Mouse (Mus musculus) neural tube, embryonic 12.5 days (tissue): ENCODE results near the gene Pdk1. TPM values are rescaled to one million over a fixed set of nuclear protein-coding genes. Genes with fewer than 3 reads are reported as not detected.
"Not testable (repeated sequence)": the region's sequence is repeated elsewhere in the genome, so short reads cannot be mapped to it uniquely, and the experiment has no call there.

ENCODE experiments used
- ATAC-seq: fragments of 200-750 bp; cut with Nextera tagmentation; 2 replicates; pipeline ENCODE4 v1.8.0; 2017; ENCODE audit warnings: low read depth, mild to moderate bottlenecking, moderate TSS enrichment, moderate library complexity; ENCODE audit not compliant: low FRiP score
- H3K27ac ChIP-seq: fragments of 300-500 bp; sonication (generic); 2 replicates; pipeline ENCODE4 v1.5.1; 2016
- H3K27me3 ChIP-seq: fragments of 300-500 bp; sonication (generic); replicated peaks from 2 replicates; pipeline ENCODE4 v1.6.1; 2016; ENCODE audit warnings: mild to moderate bottlenecking
- H3K36me3 ChIP-seq: fragments of 300-500 bp; sonication (generic); 2 replicates; pipeline ENCODE4 v1.6.1; 2016; ENCODE audit warnings: mild to moderate bottlenecking
- H3K4me1 ChIP-seq: fragments of 300-500 bp; sonication (generic); 2 replicates; pipeline ENCODE4 v1.6.1; 2016
- H3K4me2 ChIP-seq: fragments of 300-500 bp; sonication (generic); replicated peaks from 2 replicates; pipeline ENCODE4 v1.6.1; 2016; ENCODE audit warnings: mild to moderate bottlenecking
- H3K4me3 ChIP-seq: fragments of 300-500 bp; sonication (generic); 2 replicates; pipeline ENCODE4 v1.5.1; 2016
- H3K9ac ChIP-seq: fragments of 300-500 bp; sonication (generic); 2 replicates; pipeline ENCODE4 v1.6.1; 2016; ENCODE audit warnings: mild to moderate bottlenecking
- H3K9me3 ChIP-seq: fragments of 300-500 bp; sonication (generic); 2 replicates; pipeline ENCODE4 v1.6.1; 2016; ENCODE audit warnings: mild to moderate bottlenecking
- WGBS: fragments of 180-500 bp; shearing (Covaris S2); methylation state at CpG from one replicate; pipeline ENCODE4 v1.1.7; 2016; 5-methylcytosine and 5-hydroxymethylcytosine counted together
- polyA plus RNA-seq: library from polyadenylated mRNA; unstranded; fragments of >200 nt; fragmentation: Nextera tagmentation; extraction: Ambion mirVana; gene quantifications from 2 replicates; pipeline ENCODE4 v1.2.1, GENCODE M21; 2016

Pdk1 gene
- polyA plus RNA-seq: 18.2 and 19.6 TPM in 2 replicates

GRCm38 (mm10) chr2:71872801-71873443 is at the start of gene Pdk1:
Gene Pdk1, plus strand, starts transcription at chr2:71873224.
- under 1% methylated on average over 55 of the region's 55 CpGs for WGBS
- H3K27ac ChIP-seq: 0 out of 2 replicates have a peak within 1 kb of the TSS, but pooled peaks have one; percentile 20

GRCm38 (mm10) chr2:71824146-71824545 is 48.9 kb upstream of the Pdk1 start:
- no peak overlapping the region for H3K9ac ChIP-seq
- no peaks in the 10 kb centered on the region for H3K9me3 ChIP-seq
- no peaks in the 10 kb centered on the region for H3K4me1 ChIP-seq
- no peaks in the 10 kb centered on the region for H3K27me3 ChIP-seq
- WGBS: 68% methylated on average over 13 of the region's 13 CpGs
- ATAC-seq: no peak
- H3K27ac ChIP-seq: no peak overlapping the region
- 0 out of 2 replicates have a peak, but pooled peaks cover 4% of the 10 kb centered on the region for H3K36me3 ChIP-seq
- H3K4me2 ChIP-seq: no peak overlapping the region
- H3K4me3 ChIP-seq: no peak overlapping the region

More at GRCm38 (mm10) chr2:71872801-71873443, at the start of gene Pdk1:
- no peaks in the 10 kb centered on the region for H3K9me3 ChIP-seq
- peak within 1 kb of the TSS; percentile 92 for H3K4me2 ChIP-seq
- ATAC-seq: peak; percentile 95
- 0 out of 2 replicates have a peak, but pooled peaks cover 5% of the 10 kb centered on the region for H3K27me3 ChIP-seq
- H3K9ac ChIP-seq: peak within 1 kb of the TSS; percentile 67
- H3K4me3 ChIP-seq: peak within 1 kb of the TSS; percentile 81
- H3K4me1 ChIP-seq: peaks cover 4% of the 10 kb centered on the region
- no peaks in the 10 kb centered on the region for H3K36me3 ChIP-seq

- Histone ChIP-seq H3K4me1 (no peaks in the 10 kb centered on the region), H3K9ac (no peak overlapping the region)
- ATAC-seq: no peak
Observed at GRCm38 (mm10) chr2:71827711-71828110, 45.3 kb upstream of the Pdk1 start.

GRCm38 (mm10) chr2:71828928-71829327 is 44.1 kb upstream of the Pdk1 start:
- Histone ChIP-seq H3K4me3 (no peak overlapping the region), H3K27ac (no peak overlapping the region), H3K9ac (no peak overlapping the region), H3K27me3 (no peaks in the 10 kb centered on the region), H3K9me3 (no peaks in the 10 kb centered on the region), H3K4me2 (no peak overlapping the region), H3K4me1 (no peaks in the 10 kb centered on the region), H3K36me3 (no peaks in the 10 kb centered on the region)
- WGBS: 75% methylated on average over 11 of the region's 11 CpGs
- ATAC-seq: no peak

More at GRCm38 (mm10) chr2:71827711-71828110, 45.3 kb upstream of the Pdk1 start:
- no peaks in the 10 kb centered on the region for H3K27me3 ChIP-seq
- no peak overlapping the region for H3K4me2 ChIP-seq
- no peaks in the 10 kb centered on the region for H3K9me3 ChIP-seq
- no peak overlapping the region for H3K4me3 ChIP-seq
- WGBS: 85% methylated on average over 13 of the region's 13 CpGs
- 0 out of 2 replicates have a peak, but pooled peaks cover under 1% of the 10 kb centered on the region for H3K36me3 ChIP-seq
- H3K27ac ChIP-seq: no peak overlapping the region

- H3K4me2 ChIP-seq: no peak overlapping the region
- 87% methylated on average over 6 of the region's 6 CpGs for WGBS
Observed at GRCm38 (mm10) chr2:71833626-71834025, 39.4 kb upstream of the Pdk1 start.

GRCm38 (mm10) chr2:71834371-71834770 is 38.7 kb upstream of the Pdk1 start:
- Histone ChIP-seq H3K9ac (no peak overlapping the region), H3K4me2 (no peak overlapping the region), H3K4me1 (no peaks in the 10 kb centered on the region), H3K9me3 (no peaks in the 10 kb centered on the region), H3K27me3 (no peaks in the 10 kb centered on the region), H3K4me3 (no peak overlapping the region), H3K27ac (no peak overlapping the region), H3K36me3 (no peaks in the 10 kb centered on the region)
- WGBS: 83% methylated on average over 7 of the region's 7 CpGs
- ATAC-seq: no peak

More at GRCm38 (mm10) chr2:71833626-71834025, 39.4 kb upstream of the Pdk1 start:
- Histone ChIP-seq H3K4me3 (no peak overlapping the region), H3K4me1 (no peaks in the 10 kb centered on the region), H3K9ac (no peak overlapping the region), H3K27ac (no peak overlapping the region), H3K36me3 (no peaks in the 10 kb centered on the region), H3K27me3 (no peaks in the 10 kb centered on the region), H3K9me3 (no peaks in the 10 kb centered on the region)
- no peak for ATAC-seq

- H3K36me3 ChIP-seq: no peaks in the 10 kb centered on the region
- H3K4me3 ChIP-seq: no peak overlapping the region
- no peak overlapping the region for H3K4me2 ChIP-seq
- no peaks in the 10 kb centered on the region for H3K9me3 ChIP-seq
- H3K9ac ChIP-seq: no peak overlapping the region
- no peak overlapping the region for H3K27ac ChIP-seq
- H3K4me1 ChIP-seq: no peaks in the 10 kb centered on the region
- H3K27me3 ChIP-seq: no peaks in the 10 kb centered on the region
- WGBS: 93% methylated on average over 8 of the region's 8 CpGs
- ATAC-seq: no peak
Observed at GRCm38 (mm10) chr2:71835556-71835955, 37.5 kb upstream of the Pdk1 start.

- ATAC-seq: no peak
- Histone ChIP-seq H3K4me2 (no peak overlapping the region), H3K9ac (no peak overlapping the region), H3K36me3 (no peaks in the 10 kb centered on the region), H3K4me1 (no peaks in the 10 kb centered on the region), H3K27ac (no peak overlapping the region), H3K27me3 (no peaks in the 10 kb centered on the region), H3K4me3 (no peak overlapping the region), H3K9me3 (no peaks in the 10 kb centered on the region)
- WGBS: 94% methylated on average over 4 of the region's 4 CpGs
Observed at GRCm38 (mm10) chr2:71836232-71836631, 36.8 kb upstream of the Pdk1 start.

- H3K4me1 ChIP-seq: no peaks in the 10 kb centered on the region
- H3K9me3 ChIP-seq: no peaks in the 10 kb centered on the region
- no peak overlapping the region for H3K27ac ChIP-seq
- WGBS: 71% methylated on average over 4 of the region's 4 CpGs
- no peak overlapping the region for H3K9ac ChIP-seq
- no peak for ATAC-seq
- H3K4me3 ChIP-seq: no peak overlapping the region
- H3K27me3 ChIP-seq: no peaks in the 10 kb centered on the region
- H3K4me2 ChIP-seq: no peak overlapping the region
- H3K36me3 ChIP-seq: no peaks in the 10 kb centered on the region
Observed at GRCm38 (mm10) chr2:71837261-71837660, 35.8 kb upstream of the Pdk1 start.

- Histone ChIP-seq H3K36me3 (no peaks in the 10 kb centered on the region), H3K4me2 (no peak overlapping the region), H3K27me3 (no peaks in the 10 kb centered on the region), H3K4me3 (no peak overlapping the region), H3K9ac (no peak overlapping the region), H3K9me3 (no peaks in the 10 kb centered on the region), H3K27ac (no peak overlapping the region), H3K4me1 (no peaks in the 10 kb centered on the region)
- no peak for ATAC-seq
- WGBS: 51% methylated on average over 6 of the region's 6 CpGs
Observed at GRCm38 (mm10) chr2:71837791-71838190, 35.2 kb upstream of the Pdk1 start.

- Histone ChIP-seq H3K27me3 (no peaks in the 10 kb centered on the region), H3K4me1 (no peaks in the 10 kb centered on the region), H3K36me3 (0 out of 2 replicates have a peak, but pooled peaks cover 5% of the 10 kb centered on the region), H3K9me3 (no peaks in the 10 kb centered on the region), H3K4me3 (no peak overlapping the region), H3K27ac (no peak overlapping the region), H3K9ac (no peak overlapping the region), H3K4me2 (no peak overlapping the region)
- WGBS: 89% methylated on average over 9 of the region's 9 CpGs
- no peak for ATAC-seq
Observed at GRCm38 (mm10) chr2:71843316-71843715, 29.7 kb upstream of the Pdk1 start.

GRCm38 (mm10) chr2:71844906-71845305 is 28.1 kb upstream of the Pdk1 start:
- no peak overlapping the region for H3K4me3 ChIP-seq
- 0 out of 2 replicates have a peak, but pooled peaks cover 5% of the 10 kb centered on the region for H3K36me3 ChIP-seq
- 92% methylated on average over 6 of the region's 6 CpGs for WGBS
- H3K9me3 ChIP-seq: no peaks in the 10 kb centered on the region
- H3K27ac ChIP-seq: no peak overlapping the region
- H3K4me1 ChIP-seq: no peaks in the 10 kb centered on the region
- H3K27me3 ChIP-seq: no peaks in the 10 kb centered on the region
- H3K4me2 ChIP-seq: no peak overlapping the region
- H3K9ac ChIP-seq: no peak overlapping the region
- ATAC-seq: no peak

GRCm38 (mm10) chr2:71852161-71852560 is 20.9 kb upstream of the Pdk1 start:
- not testable (repeated sequence) for H3K4me3 ChIP-seq, H3K9me3 ChIP-seq, H3K4me1 ChIP-seq, H3K36me3 ChIP-seq, H3K9ac ChIP-seq, H3K4me2 ChIP-seq, H3K27ac ChIP-seq, H3K27me3 ChIP-seq, ATAC-seq
- WGBS: 2% methylated on average over 7 of the region's 8 CpGs
